Mouse (Mus musculus): ENCODE measurements at regions not wholly inside any gene's neighbourhood (a gene's known extent, or its start where the extent isn't known, plus 50 kb on each side); places are given as distances from the start of the nearest gene placed in this dataset.

GRCm38 (mm10) chr16:5829071-5829470, 56.1 kb upstream of the Rbfox1 start:
- POLR2A ChIA-PET = no interaction called here

DNA sequence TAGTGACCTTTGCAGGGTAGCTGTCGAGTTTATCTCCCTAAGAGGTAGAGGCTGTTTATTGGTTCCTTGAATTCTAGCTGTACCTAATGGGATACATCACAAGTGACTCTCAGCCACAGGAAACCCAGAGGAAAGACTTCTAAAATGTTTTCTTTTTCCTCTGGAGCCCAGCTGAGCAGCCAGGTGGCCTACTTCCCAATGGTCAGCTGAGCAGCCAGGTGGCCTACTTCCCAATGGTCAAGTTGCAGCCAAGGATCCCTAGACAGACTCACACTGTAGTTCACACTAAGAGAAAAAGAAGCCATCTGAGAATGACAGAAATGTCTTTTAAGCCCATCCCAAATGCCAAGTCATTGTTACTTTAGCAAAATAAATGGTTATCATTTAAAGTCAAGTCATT, 61.8 kb upstream of the Rbfox1 start:
- no peaks in the 10 kb centered on the region for H3K27me3 ChIP-seq
- in situ Hi-C loops (cut with MboI; ENCODE audit: low pct_unique_long_range_greater_than_20kb) = no loop called here
- ChIA-PET POLR2A (no interaction called here), CTCF (no interaction called here)
- no peak for TF ChIP-seq CTCF (IDR thresholded peaks at IDR 0.05)
- DNase-seq (ENCODE audit: low read depth, low spot score) = no peak
- ATAC-seq = no peak

More at GRCm38 (mm10) chr16:5829071-5829470, 56.1 kb upstream of the Rbfox1 start:
- CTCF ChIA-PET = no interaction called here
- no peak for TF ChIP-seq CTCF (IDR thresholded peaks at IDR 0.05)
- DNase-seq (ENCODE audit: low read depth, low spot score) (no peak), ATAC-seq (no peak)
- no peaks in the 10 kb centered on the region for H3K27me3 ChIP-seq
- in situ Hi-C loops (cut with MboI; ENCODE audit: low pct_unique_long_range_greater_than_20kb) = no loop called here

- TF ChIP-seq CTCF (IDR thresholded peaks at IDR 0.05) = no peak
- ATAC-seq (no peak), DNase-seq (ENCODE audit: low read depth, low spot score) (no peak)
- in situ Hi-C loops (cut with MboI; ENCODE audit: low pct_unique_long_range_greater_than_20kb) = no loop called here
- ChIA-PET POLR2A (interaction anchor here (0.6 kb wide), 1 partner anchor 150 kb away, joined by 3 read pairs; no protein-coding TSS in a partner anchor), CTCF (no interaction called here)
- no peaks in the 10 kb centered on the region for H3K27me3 ChIP-seq
Observed at GRCm38 (mm10) chr16:5817166-5817565, 68.0 kb upstream of the Rbfox1 start.

GRCm38 (mm10) chr16:5812245-5812820, 72.8 kb upstream of the Rbfox1 start:
- in situ Hi-C loops (cut with MboI; ENCODE audit: low pct_unique_long_range_greater_than_20kb) = no loop called here

GRCm38 (mm10) chr16:5811654-5811992, 73.5 kb upstream of the Rbfox1 start:
- ATAC-seq = no peak
- CTCF ChIA-PET = no interaction called here

More at GRCm38 (mm10) chr16:5812245-5812820, 72.8 kb upstream of the Rbfox1 start:
- no peaks in the 10 kb centered on the region for H3K27me3 ChIP-seq
- POLR2A ChIA-PET = no interaction called here
- CTCF ChIA-PET = no interaction called here
- DNase-seq (ENCODE audit: low read depth, low spot score) (no peak), ATAC-seq (no peak)
- no peak for TF ChIP-seq CTCF (IDR thresholded peaks at IDR 0.05)

GRCm38 (mm10) chr16:5810986-5811653, 74.0 kb upstream of the Rbfox1 start:
- ATAC-seq = no peak
- CTCF ChIA-PET = no interaction called here
- no peak for DNase-seq (ENCODE audit: low read depth, low spot score)
- H3K27me3 ChIP-seq = no peaks in the 10 kb centered on the region
- TF ChIP-seq CTCF (IDR thresholded peaks at IDR 0.05) = no peak
- POLR2A ChIA-PET = no interaction called here
- in situ Hi-C loops (cut with MboI; ENCODE audit: low pct_unique_long_range_greater_than_20kb) = no loop called here

More at GRCm38 (mm10) chr16:5811654-5811992, 73.5 kb upstream of the Rbfox1 start:
- POLR2A ChIA-PET = no interaction called here
- no peak for TF ChIP-seq CTCF (IDR thresholded peaks at IDR 0.05)
- DNase-seq (ENCODE audit: low read depth, low spot score) = no peak
- H3K27me3 ChIP-seq = no peaks in the 10 kb centered on the region
- in situ Hi-C loops (cut with MboI; ENCODE audit: low pct_unique_long_range_greater_than_20kb) = no loop called here

- DNase-seq (ENCODE audit: low read depth, low spot score) (no peak), ATAC-seq (no peak)
- in situ Hi-C loops (cut with MboI; ENCODE audit: low pct_unique_long_range_greater_than_20kb) = no loop called here
- H3K27me3 ChIP-seq = no peaks in the 10 kb centered on the region
- POLR2A ChIA-PET = no interaction called here
- CTCF ChIA-PET = no interaction called here
- TF ChIP-seq CTCF (IDR thresholded peaks at IDR 0.05) = no peak
Observed at GRCm38 (mm10) chr16:5798188-5798587, 87.0 kb upstream of the Rbfox1 start.

DNA sequence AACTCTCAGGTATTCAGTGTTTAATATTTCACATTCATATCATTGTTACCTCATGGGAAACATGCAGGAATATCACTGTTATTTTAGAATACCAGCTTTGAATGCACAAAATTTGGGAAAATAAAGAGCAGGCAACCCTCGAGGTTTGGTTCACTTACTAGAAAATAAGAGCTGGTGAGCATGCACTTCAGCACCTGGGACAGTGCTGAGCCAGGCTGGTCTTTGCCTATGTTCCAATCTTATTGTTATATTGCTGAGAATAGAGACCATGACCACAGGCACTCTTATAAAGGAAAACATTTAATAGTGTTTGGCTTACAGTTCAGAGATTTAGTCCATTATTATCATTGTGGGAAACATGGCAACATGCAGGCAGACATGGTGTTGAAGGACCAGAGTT, 92.9 kb upstream of the Rbfox1 start:
- CTCF ChIA-PET = no interaction called here
- in situ Hi-C loops (cut with MboI; ENCODE audit: low pct_unique_long_range_greater_than_20kb) = no loop called here
- no peak for DNase-seq (ENCODE audit: low read depth, low spot score)
- ATAC-seq = no peak
- no peak for TF ChIP-seq CTCF (IDR thresholded peaks at IDR 0.05)
- POLR2A ChIA-PET = no interaction called here
- no peaks in the 10 kb centered on the region for H3K27me3 ChIP-seq

DNA sequence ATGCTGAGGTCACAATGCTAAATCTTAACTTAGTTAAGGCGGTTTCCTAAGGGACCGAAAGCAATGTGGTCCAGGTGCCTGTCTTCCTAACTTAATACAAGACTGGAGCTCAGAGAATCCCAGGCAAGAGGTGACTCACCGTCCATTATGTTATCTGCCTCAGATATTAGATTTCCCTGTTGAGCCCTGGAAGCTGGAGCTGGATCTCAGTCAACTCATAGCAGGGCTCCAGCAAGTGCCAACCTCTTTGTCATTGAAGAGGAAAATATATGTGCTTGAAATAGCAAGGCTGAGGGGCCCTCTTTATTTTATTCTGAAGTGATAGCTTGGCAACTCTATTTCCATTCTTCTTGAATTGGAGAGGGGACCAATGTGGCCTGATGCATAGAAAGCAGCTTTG, 95.0 kb upstream of the Rbfox1 start:
- ATAC-seq (no peak), DNase-seq (ENCODE audit: low read depth, low spot score) (no peak)
- ChIA-PET CTCF (no interaction called here), POLR2A (no interaction called here)
- in situ Hi-C loops (cut with MboI; ENCODE audit: low pct_unique_long_range_greater_than_20kb) = no loop called here
- H3K27me3 ChIP-seq = no peaks in the 10 kb centered on the region
- TF ChIP-seq CTCF (IDR thresholded peaks at IDR 0.05) = no peak

DNA sequence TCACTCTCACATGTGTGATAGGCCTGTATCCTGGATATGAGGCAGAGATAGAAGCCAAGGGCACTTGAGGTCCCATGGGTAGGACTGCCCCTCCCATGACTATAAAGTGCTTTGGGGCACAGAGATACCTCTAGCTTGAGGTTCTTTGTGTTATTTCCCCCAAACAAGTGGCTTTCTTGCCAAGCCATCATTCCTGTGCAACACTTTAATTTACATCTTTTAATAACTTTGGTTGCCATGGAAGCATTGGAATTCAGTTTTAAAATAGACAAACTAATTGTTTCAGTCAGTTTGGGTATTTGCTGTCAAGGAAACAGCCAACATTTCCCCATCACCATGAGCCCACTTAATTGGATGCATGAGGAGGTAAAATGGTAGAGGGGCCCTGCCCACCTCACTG, 97.9 kb upstream of the Rbfox1 start:
- H3K27me3 ChIP-seq = no peaks in the 10 kb centered on the region
- DNase-seq (ENCODE audit: low read depth, low spot score) (no peak), ATAC-seq (no peak)
- TF ChIP-seq CTCF (IDR thresholded peaks at IDR 0.05) = no peak
- CTCF ChIA-PET = no interaction called here
- POLR2A ChIA-PET = no interaction called here
- in situ Hi-C loops (cut with MboI; ENCODE audit: low pct_unique_long_range_greater_than_20kb) = no loop called here

GRCm38 (mm10) chr16:5766771-5767421, 118.3 kb upstream of the Rbfox1 start:
- DNase-seq (ENCODE audit: low read depth, low spot score) (no peak), ATAC-seq (no peak)
- no peaks in the 10 kb centered on the region for H3K27me3 ChIP-seq
- POLR2A ChIA-PET = no interaction called here
- in situ Hi-C loops (cut with MboI; ENCODE audit: low pct_unique_long_range_greater_than_20kb) = no loop called here
- CTCF ChIA-PET = no interaction called here
- no peak for TF ChIP-seq CTCF (IDR thresholded peaks at IDR 0.05)

All from Patski (cell line).